Mouse (Mus musculus): Measurements from ENCODE around the gene Rpa1. TPM values are rescaled to one million over a fixed set of nuclear protein-coding genes. Genes with fewer than 3 reads are reported as not detected.
"Not testable (repeated sequence)": the region's sequence is repeated elsewhere in the genome, so short reads cannot be mapped to it uniquely, and the experiment has no call there.

The Rpa1 gene
- 178 and 185 TPM in 2 replicates for polyA plus RNA-seq (2016; fragmentation: Nextera tagmentation; extraction: Ambion mirVana)

DNA sequence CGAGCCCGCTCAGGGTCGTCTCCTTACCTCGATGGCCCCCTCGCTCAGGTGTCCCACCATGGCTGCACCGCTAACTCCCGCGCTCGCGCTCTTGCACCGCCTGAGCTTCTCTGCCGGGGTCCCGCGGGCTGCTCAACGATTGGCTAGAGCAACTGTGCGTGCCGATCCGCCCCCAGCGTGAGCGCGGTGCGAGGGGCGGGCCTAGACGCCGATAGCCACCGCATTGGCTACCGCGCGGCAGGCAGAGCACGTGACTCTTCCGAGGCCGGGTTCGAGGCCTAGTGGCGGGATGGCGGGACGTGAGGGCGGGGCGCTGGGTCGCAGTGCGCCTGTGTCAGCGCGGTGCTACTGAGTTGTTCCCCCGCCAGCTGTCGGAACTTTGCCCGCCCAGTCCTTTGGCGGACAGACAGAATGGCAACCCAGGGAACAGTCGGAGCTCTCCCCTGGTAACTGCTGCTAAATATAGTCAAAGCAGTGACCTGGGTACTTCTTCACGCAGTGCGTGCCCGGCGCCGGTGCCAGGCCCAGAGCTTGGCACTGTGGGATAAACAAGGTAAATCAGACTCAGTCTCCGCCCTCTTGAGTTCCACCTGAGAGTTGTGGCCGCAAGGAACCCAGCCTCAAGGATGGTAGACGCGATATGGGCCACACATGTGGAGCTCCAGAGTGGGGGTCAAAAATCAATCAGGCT lies at the start of gene Rpa1, which contains the start of gene Smyd4:
Gene Rpa1, minus strand, starts transcription at position 126 of the 691 bp plus-strand sequence.
Gene Smyd4, plus strand, starts transcription at position 235 of the 691 bp plus-strand sequence.
- peaks cover 22% of the 10 kb centered on the region for H3K4me1 ChIP-seq
- DNase-seq (ENCODE audit: low spot score): peak; percentile 96
- H3K36me3 ChIP-seq: peaks cover 18% of the 10 kb centered on the region
- H3K27ac ChIP-seq: peak within 1 kb of the TSS; percentile 87
- no peaks in the 10 kb centered on the region for H3K27me3 ChIP-seq (ENCODE audit: low read depth, poor library complexity, severe bottlenecking)
- no peaks in the 10 kb centered on the region for H3K9me3 ChIP-seq (replicated peaks)
- H3K4me3 ChIP-seq: peak within 1 kb of the TSS; percentile 89
- under 1% methylated on average over 55 of the region's 56 CpGs for WGBS

DNA sequence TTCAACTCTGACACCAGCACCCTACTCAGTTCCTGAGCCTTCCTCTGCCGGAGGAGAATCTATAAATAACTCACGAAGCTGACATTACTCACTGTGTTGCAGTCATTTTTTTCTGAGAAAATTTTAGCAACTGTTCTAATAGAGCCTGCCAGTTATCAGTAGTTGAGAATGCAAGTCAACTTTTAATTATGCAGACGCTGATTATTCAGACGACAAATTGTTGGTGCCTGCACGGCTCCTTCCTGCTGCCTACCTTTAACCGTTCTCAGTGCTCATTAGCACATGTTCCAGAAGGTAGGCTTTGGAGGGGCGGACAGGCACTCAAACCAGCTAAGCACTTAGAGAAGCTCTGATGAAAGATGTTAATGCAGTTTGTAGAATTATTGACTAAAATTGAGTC lies 49.3 kb upstream of the Rpa1 start:
- no peak overlapping the region for H3K27ac ChIP-seq
- H3K27me3 ChIP-seq (ENCODE audit: low read depth, poor library complexity, severe bottlenecking): no peaks in the 10 kb centered on the region
- no peak overlapping the region for H3K4me3 ChIP-seq
- H3K9me3 ChIP-seq (replicated peaks): no peaks in the 10 kb centered on the region
- WGBS: 86% methylated on average over 7 of the region's 7 CpGs
- no peaks in the 10 kb centered on the region for H3K4me1 ChIP-seq
- H3K36me3 ChIP-seq: 0 out of 2 replicates have a peak, but pooled peaks cover 4% of the 10 kb centered on the region
- no peak for DNase-seq (ENCODE audit: low spot score)

DNA sequence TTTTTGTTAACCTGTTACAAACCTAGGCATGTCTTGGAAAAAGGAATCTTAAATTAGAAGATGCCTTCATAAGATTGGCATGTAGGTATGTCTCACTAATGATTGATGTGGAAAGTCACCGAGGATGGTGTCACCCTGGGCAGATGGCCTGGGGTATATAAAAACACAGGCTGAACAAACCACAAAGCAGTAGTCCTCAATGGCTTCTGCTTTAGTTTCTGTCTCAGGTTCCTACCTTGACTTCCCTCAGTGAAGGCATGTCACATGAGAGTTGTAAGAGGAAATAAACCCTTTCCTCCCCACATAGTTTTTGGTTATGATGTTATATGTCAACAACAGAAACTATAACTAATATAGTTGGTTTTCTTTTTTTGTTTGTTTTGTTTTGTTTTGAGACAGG lies 47.5 kb upstream of the Rpa1 start:
- 0 out of 2 replicates have a peak, but pooled peaks cover 4% of the 10 kb centered on the region for H3K36me3 ChIP-seq
- no peak for DNase-seq (ENCODE audit: low spot score)
- H3K9me3 ChIP-seq (replicated peaks): no peaks in the 10 kb centered on the region
- 84% methylated on average over 1 of the region's 1 CpGs for WGBS
- no peaks in the 10 kb centered on the region for H3K4me1 ChIP-seq
- no peaks in the 10 kb centered on the region for H3K27me3 ChIP-seq (ENCODE audit: low read depth, poor library complexity, severe bottlenecking)
- no peak overlapping the region for H3K27ac ChIP-seq
- H3K4me3 ChIP-seq: no peak overlapping the region

DNA sequence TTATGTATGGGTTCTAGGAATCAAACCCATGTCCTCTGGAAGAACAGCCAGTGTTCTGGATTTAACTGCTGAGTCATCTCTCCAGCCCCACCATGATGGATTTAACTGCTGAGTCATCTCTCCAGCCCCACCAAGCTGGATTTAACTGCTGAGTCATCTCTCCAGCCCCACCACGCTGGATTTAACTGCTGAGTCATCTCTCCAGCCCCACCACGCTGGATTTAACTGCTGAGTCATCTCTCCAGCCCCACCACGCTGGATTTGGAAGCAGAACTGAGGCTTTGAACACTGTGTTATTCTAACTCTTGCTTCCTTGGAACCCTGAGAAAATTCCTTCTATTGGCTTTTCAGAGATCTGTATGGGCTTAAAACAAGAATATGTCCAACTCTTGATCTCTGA lies 35.4 kb upstream of the Rpa1 start:
- not testable (repeated sequence) for H3K27me3 ChIP-seq (ENCODE audit: low read depth, poor library complexity, severe bottlenecking); H3K27ac ChIP-seq; H3K4me3 ChIP-seq; DNase-seq (ENCODE audit: low spot score); H3K4me1 ChIP-seq; H3K9me3 ChIP-seq (replicated peaks)
- WGBS: 80% methylated on average over 3 of the region's 3 CpGs
- peaks cover 11% of the 10 kb centered on the region for H3K36me3 ChIP-seq

DNA sequence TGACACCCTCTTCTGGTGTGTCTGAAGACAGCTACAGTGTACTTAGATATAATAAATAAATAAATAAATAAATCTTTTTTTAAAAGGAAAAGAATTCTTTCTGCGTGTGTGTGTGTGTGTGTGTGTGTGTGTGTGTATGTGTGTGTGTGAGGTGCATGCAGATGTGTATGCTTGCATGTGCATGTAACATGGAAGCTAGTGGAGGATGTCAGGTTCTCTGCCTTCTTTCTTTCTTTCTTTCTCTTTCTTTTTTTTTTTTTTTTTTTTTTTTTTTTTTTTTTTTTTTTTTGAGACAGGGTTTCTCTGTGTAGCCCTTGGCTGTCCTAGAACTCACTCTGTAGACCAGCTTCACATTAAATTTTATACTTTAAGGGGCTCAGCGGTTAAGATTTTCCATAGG lies 30.7 kb upstream of the Rpa1 start:
- H3K4me1 ChIP-seq; DNase-seq (ENCODE audit: low spot score); H3K36me3 ChIP-seq; H3K27me3 ChIP-seq (ENCODE audit: low read depth, poor library complexity, severe bottlenecking); H3K4me3 ChIP-seq; H3K27ac ChIP-seq; H3K9me3 ChIP-seq (replicated peaks): not testable (repeated sequence)
- WGBS: 85% methylated on average over 2 of the region's 2 CpGs

DNA sequence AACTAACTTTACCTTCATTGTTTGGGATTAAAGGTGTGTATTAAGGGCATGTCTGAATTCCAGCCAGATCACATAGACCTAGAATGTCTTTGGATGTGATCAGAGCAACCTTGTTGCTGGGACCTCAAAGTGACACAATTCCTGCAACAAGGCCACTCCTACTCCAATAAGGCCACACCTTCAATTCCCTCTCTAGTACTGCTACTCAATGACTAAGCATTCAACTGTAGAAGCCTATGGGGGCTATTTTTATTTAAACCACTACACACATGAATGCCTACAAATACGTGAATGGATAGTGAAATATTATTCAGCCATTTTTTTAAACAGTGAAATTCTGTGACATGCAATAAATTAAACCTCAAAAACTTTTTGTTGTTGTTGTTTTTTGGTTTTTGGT lies 29.0 kb upstream of the Rpa1 start:
- WGBS: 85% methylated on average over 1 of the region's 1 CpGs
- no peak for DNase-seq (ENCODE audit: low spot score)

DNA sequence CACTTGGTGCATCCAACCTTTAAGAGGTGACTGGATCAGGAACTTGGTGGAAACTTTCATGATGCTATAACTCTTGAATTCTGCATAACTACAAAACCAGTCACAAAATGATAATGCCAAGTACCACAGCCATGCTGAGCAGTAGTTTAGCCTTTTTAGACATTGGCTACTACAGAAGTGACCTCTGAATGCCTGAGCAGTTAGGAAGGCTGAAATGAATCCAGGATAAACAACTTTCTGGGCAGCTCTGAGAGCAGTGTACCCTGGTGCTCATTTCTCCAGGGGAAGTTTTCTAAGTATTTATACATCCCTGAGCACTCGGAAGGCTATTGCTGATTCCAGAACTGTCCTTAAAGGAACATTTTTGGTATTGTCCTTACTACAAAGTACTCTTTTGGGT lies 7.4 kb upstream of the Rpa1 start:
- H3K9me3 ChIP-seq (replicated peaks): no peaks in the 10 kb centered on the region
- H3K36me3 ChIP-seq: peaks cover 16% of the 10 kb centered on the region
- no peaks in the 10 kb centered on the region for H3K27me3 ChIP-seq (ENCODE audit: low read depth, poor library complexity, severe bottlenecking)
- 94% methylated on average over 1 of the region's 1 CpGs for WGBS
- H3K4me1 ChIP-seq: no peaks in the 10 kb centered on the region
- no peak for DNase-seq (ENCODE audit: low spot score)
- no peak overlapping the region for H3K27ac ChIP-seq
- H3K4me3 ChIP-seq: no peak overlapping the region

More for the DNA sequence above, 29.0 kb upstream of the Rpa1 start:
- Histone ChIP-seq H3K9me3 (replicated peaks) (no peaks in the 10 kb centered on the region), H3K4me1 (no peaks in the 10 kb centered on the region), H3K27ac (no peak overlapping the region), H3K27me3 (ENCODE audit: low read depth, poor library complexity, severe bottlenecking) (no peaks in the 10 kb centered on the region), H3K36me3 (no peaks in the 10 kb centered on the region), H3K4me3 (no peak overlapping the region)

DNA sequence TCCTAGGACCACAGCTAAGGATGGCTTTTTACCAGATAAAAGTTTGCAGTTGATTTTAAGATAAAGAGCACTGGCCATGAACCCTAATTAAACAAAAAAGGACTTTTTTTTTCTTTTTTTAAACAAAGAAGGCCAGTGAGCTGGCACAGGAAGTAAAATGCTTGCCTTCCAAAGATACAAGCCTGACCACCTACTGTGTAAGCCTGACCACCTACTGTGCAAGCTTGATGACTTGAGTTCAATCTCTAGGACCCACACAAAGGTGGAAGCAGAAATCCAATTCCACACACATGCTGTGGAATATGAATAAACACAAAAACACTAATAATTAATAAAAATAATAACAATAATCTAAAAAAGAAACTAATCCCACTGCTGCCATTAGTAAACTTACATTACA lies 3.1 kb upstream of the Rpa1 start:
- peaks cover 14% of the 10 kb centered on the region for H3K36me3 ChIP-seq
- DNase-seq (ENCODE audit: low spot score): no peak
- H3K27me3 ChIP-seq (ENCODE audit: low read depth, poor library complexity, severe bottlenecking): no peaks in the 10 kb centered on the region
- H3K27ac ChIP-seq: no peak overlapping the region
- no peak overlapping the region for H3K4me3 ChIP-seq
- H3K9me3 ChIP-seq (replicated peaks): no peaks in the 10 kb centered on the region
- H3K4me1 ChIP-seq: peaks cover 22% of the 10 kb centered on the region

DNA sequence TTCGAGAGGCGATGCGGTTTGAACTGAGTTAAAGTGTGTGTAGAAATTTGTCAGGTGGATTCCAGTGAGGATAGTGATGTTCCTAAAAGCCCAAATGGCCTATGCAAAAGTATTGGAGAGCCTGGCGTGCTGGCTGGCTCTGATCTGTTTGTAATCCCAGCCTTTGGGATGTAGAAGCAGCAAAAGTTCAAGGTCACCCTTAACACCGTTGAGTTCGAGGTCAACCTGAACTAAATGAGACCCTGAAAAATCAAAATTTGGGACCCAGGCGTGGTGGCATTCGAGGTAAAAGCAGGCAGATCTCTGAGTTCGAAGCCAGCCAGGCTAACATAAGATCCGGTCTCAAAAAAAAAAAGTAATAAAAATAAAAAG lies 752 bp upstream of the Rpa1 start:
- 46% methylated on average over 10 of the region's 10 CpGs for WGBS
- Histone ChIP-seq H3K36me3 (peaks cover 22% of the 10 kb centered on the region), H3K9me3 (replicated peaks) (no peaks in the 10 kb centered on the region), H3K27me3 (ENCODE audit: low read depth, poor library complexity, severe bottlenecking) (no peaks in the 10 kb centered on the region), H3K4me1 (peaks cover 22% of the 10 kb centered on the region), H3K27ac (peak overlapping the region; percentile 87), H3K4me3 (peak overlapping the region; percentile 89)
- DNase-seq (ENCODE audit: low spot score): no peak

DNA sequence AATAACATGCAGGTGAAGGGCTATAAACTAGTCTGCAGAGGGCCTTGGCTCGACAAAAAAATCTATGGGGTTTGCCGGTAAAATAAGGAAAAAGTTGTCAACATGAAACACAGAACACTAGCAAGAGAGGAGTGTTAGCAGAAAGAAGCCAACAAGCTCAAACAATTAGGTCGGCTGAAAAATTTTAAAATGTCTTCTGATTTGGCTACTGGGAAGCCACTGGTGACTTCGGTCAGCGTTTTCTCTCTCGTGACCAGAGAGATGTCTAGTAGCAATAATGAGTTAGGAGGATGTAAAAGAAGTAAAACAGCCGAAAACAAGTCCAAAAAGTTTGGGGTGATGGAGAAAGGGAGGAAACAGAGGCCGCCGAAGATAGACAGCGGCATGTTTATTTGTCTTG lies 528 bp downstream of the Rpa1 start:
- Histone ChIP-seq H3K27me3 (ENCODE audit: low read depth, poor library complexity, severe bottlenecking) (no peaks in the 10 kb centered on the region), H3K36me3 (peaks cover 21% of the 10 kb centered on the region), H3K4me3 (peak overlapping the region; percentile 89), H3K9me3 (replicated peaks) (no peaks in the 10 kb centered on the region), H3K4me1 (peaks cover 22% of the 10 kb centered on the region), H3K27ac (peak overlapping the region; percentile 87)
- no peak for DNase-seq (ENCODE audit: low spot score)
- 2% methylated on average over 10 of the region's 10 CpGs for WGBS

DNA sequence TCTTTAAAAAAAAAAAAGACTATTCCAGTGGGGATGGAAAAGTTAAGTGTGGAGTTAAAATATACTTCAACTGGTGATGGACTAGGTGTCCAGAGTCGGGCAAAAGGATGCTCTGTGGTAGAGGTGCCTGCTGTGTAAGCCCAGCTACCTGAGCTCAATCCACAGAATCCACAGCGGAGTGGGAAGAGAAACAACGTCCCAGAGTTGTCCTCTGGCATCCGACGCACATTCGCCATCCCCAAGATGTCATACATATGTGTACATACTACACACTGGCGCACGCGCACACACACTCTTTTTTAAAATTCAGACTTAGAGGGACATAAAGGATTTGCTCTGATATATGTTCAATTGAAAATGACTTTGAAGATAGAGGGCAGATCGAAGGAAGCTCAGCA lies 937 bp downstream of the Rpa1 start:
- peak overlapping the region; percentile 89 for H3K4me3 ChIP-seq
- H3K4me1 ChIP-seq: peaks cover 22% of the 10 kb centered on the region
- 56% methylated on average over 10 of the region's 10 CpGs for WGBS
- peak overlapping the region; percentile 87 for H3K27ac ChIP-seq
- no peaks in the 10 kb centered on the region for H3K27me3 ChIP-seq (ENCODE audit: low read depth, poor library complexity, severe bottlenecking)
- DNase-seq (ENCODE audit: low spot score): no peak
- peaks cover 24% of the 10 kb centered on the region for H3K36me3 ChIP-seq
- H3K9me3 ChIP-seq (replicated peaks): no peaks in the 10 kb centered on the region

DNA sequence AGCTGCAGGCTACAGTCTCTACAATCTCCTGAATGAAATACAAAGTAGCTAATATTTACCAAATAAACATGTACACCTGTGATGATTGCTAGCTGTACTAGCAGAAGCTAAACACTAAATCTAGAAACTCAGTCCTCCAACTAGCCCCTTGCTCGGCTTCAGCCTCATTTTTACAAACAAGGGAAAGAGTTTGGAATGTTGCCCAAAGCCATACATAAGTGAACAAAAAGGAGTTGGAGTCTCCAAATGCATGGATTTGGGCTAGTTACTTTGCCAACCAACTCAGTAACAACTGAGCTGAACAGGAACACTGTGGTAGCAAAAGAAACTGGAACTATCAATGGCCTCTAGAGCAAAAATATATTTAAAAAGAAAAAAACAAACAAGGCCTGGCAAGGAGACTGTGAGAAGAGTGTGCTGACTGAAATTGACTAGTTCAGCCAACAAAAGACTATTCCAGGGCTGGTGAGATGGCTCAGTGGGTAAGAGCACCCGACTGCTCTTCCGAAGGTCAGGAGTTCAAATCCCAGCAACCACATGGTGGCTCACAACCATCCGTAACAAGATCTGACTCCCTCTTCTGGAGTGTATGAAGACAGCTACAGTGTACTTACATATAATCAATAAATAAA lies 1.5 kb downstream of the Rpa1 start:
- 70% methylated on average over 4 of the region's 4 CpGs for WGBS

DNA sequence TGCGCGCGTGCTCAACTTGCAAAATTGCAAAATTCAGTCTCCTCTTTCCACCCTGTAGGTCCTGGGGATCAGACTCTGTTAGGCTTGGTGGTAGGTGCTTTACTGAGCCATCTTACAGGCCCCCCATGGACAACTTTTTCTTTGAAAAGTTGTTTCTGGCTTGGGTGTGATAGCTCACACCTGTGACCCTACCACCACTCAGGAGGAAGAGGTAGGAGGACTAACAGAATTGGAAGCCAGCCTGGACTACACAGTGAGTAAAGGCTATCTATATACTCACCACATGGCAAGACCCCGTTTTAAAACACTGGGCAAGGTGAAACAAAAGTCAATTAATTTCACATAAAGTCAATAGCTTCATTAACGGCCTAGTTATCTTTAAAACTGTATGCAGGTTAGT lies 3.4 kb downstream of the Rpa1 start:
- Histone ChIP-seq H3K27me3 (ENCODE audit: low read depth, poor library complexity, severe bottlenecking) (no peaks in the 10 kb centered on the region), H3K9me3 (replicated peaks) (no peaks in the 10 kb centered on the region), H3K36me3 (peaks cover 46% of the 10 kb centered on the region), H3K4me1 (peaks cover 22% of the 10 kb centered on the region), H3K27ac (no peak overlapping the region), H3K4me3 (no peak overlapping the region)
- DNase-seq (ENCODE audit: low spot score): no peak
- WGBS: 96% methylated on average over 5 of the region's 5 CpGs

More for the DNA sequence above, 1.5 kb downstream of the Rpa1 start:
- Histone ChIP-seq H3K27ac (no peak overlapping the region), H3K27me3 (ENCODE audit: low read depth, poor library complexity, severe bottlenecking) (no peaks in the 10 kb centered on the region), H3K9me3 (replicated peaks) (no peaks in the 10 kb centered on the region), H3K4me3 (peak overlapping the region; percentile 89), H3K4me1 (peaks cover 22% of the 10 kb centered on the region), H3K36me3 (peaks cover 27% of the 10 kb centered on the region)
- DNase-seq (ENCODE audit: low spot score): no peak

Data from limb, embryonic 10.5 days (tissue).